Mouse (Mus musculus): Measurements from ENCODE around the gene Zcchc8. TPM values are rescaled to one million over a fixed set of nuclear protein-coding genes. Genes with fewer than 3 reads are reported as not detected.
"Not testable (repeated sequence)": the region's sequence is repeated elsewhere in the genome, so short reads cannot be mapped to it uniquely, and the experiment has no call there.

Zcchc8 gene
- 6.7 and 10.8 TPM in 2 replicates for total RNA-seq (2015; ENCODE audit: low replicate concordance)
- total RNA-seq (2017; ENCODE audit: low replicate concordance) = 16.1 and 38.2 TPM in 2 replicates

- peak; percentile 98 for ATAC-seq (replicated peaks; ENCODE audit: low FRiP score, poor library complexity, severe bottlenecking)
Observed at GRCm38 (mm10) chr5:123720328-123721311, at the start of gene Zcchc8. Gene Zcchc8, minus strand, starts transcription at chr5:123721100.

- ATAC-seq (replicated peaks; ENCODE audit: low FRiP score, poor library complexity, severe bottlenecking) = not testable (repeated sequence)
Observed at GRCm38 (mm10) chr5:123766455-123766854, 45.6 kb upstream of the Zcchc8 start.

DNA sequence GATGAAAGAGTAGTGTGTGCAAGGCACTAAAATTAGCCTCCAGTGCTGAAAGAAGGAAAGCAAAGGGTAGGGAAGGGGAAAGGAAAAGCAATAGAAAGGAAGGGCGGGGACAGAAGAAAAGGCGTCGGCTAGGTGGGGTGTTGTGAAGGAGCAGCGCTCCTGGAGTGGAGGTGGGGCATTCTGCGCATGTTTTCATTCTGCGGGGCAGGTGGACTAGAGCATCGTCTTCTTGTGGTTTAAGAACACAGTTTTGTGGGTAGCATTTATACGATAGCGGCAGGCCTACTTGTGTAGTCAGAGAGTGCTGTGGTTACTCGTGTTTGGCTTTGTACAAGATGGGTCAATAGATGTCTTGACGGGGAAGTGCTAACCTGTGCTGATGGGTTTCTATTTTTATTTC lies 44.6 kb upstream of the Zcchc8 start:
- ATAC-seq (replicated peaks; ENCODE audit: low FRiP score, poor library complexity, severe bottlenecking) = no peak

DNA sequence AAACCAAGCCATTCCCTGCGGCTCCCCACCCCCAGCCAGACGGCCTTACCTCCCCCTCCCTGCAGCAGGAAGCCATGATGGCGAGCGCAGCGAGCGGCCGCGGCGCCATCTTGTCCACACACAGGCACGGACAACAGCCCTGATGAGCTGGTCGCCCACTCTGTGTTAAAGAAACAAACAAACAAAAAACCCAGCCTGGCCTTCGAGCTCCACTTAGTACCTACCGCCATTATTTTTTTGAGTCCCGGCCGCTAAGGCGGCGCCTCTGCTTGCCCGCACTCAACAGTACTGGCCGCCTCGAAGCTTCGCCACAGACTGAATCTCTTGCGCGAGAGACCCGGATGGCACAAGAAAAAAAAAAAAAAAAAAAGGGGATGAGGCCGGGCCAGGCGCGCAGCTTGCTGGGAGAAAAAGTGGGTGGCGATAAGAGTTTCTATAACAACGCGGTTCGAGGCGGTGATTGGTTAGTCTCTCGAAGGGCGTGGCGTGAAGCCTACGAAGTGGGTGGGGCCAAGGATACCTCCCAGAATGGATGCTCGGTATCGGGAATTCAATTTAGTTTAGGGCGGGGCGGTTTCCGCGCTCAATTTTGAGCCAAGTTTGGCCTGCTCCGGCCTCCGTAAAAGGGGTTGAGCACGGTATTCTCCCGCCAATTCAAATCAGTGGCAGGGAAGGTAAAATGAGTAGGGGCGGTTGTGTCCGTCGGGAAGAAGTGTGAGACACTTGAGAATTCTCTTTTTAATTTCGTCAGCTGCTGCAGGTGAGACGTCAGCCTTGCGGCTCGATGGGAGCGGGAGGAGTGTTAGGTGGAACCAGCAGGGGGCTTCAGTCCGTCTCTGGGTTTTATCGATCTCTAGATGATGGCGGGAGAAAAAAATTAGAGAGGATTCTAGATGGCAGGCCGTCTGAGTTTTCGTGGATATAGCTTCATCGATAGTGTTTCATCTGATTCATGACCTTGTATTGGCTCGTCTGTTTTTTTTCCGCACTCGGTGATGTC lies 28.5 kb upstream of the Zcchc8 start, which contains the start of the genes Rsrc2 and Kntc1:
Rsrc2 (minus strand) TSS at position 350 of the 1,000 bp plus-strand sequence.
Kntc1 (plus strand) TSS at position 652 of the 1,000 bp plus-strand sequence.
- ATAC-seq (replicated peaks; ENCODE audit: low FRiP score, poor library complexity, severe bottlenecking) = peak; percentile 92

- ATAC-seq (replicated peaks; ENCODE audit: low FRiP score, poor library complexity, severe bottlenecking) = no peak
Observed at GRCm38 (mm10) chr5:123748339-123749064, 27.6 kb upstream of the Zcchc8 start.

GRCm38 (mm10) chr5:123747604-123748003 lies 26.7 kb upstream of the Zcchc8 start:
- ATAC-seq (replicated peaks; ENCODE audit: low FRiP score, poor library complexity, severe bottlenecking) = no peak

DNA sequence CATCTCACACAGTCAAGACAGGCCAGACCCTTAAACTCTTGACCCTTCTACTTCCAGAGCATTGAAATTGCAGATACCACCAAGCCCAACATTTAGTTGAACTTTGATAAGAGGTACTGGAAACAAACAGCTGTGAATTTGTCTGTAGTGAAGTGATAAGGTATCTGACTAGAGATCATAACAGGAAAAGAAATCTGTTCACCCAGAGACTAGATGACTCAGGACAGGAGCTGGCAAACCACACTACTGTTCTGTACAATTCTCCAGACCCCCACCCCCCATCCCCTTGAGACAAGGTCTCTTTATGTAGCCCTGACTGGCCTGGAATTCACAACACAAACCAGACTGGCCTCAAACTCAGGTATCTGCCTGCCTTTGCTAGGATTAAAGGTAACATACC lies 25.4 kb upstream of the Zcchc8 start:
- no peak for ATAC-seq (replicated peaks; ENCODE audit: low FRiP score, poor library complexity, severe bottlenecking)

DNA sequence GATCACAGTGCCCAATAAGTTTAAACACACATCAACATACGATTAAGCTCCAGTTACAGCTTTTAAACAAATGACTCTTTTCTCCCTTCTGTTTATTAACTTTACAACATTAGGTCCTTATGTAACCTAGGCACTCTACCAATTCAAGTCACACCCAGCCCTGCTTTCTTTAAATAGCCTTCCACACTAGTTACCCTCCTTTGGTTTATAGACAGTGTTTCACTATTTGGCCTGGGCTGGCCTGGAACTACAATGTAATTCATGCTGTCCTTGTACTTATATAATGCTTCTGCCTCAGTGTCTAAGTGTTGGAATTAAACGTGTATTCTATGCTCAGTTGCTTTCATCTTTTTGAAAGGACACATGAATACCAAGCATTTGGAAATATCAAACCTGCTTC lies 23.5 kb upstream of the Zcchc8 start:
- ATAC-seq (replicated peaks; ENCODE audit: low FRiP score, poor library complexity, severe bottlenecking) = no peak

GRCm38 (mm10) chr5:123730981-123731380 lies 10.1 kb upstream of the Zcchc8 start:
- ATAC-seq (replicated peaks; ENCODE audit: low FRiP score, poor library complexity, severe bottlenecking) = no peak

DNA sequence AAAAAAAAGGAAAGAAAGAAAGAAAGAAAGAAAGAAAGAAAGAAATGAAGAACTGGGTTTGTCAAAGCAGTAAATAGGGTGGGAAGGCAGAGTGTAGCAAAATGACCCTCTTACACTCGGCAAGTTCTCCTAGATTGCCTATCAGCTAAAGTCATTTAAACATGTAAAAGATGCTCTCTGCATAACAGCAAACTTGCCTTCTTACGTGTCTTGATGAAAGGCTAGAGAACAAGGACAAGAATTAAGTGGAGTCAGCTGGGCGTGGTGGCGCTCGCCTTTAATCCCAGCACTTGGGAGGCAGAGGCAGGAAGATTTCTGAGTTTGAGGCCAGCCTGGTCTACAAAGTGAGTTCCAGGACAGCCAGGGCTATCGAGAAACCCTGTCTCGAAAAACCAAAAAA lies 2.9 kb upstream of the Zcchc8 start:
- ATAC-seq (replicated peaks; ENCODE audit: low FRiP score, poor library complexity, severe bottlenecking) = not testable (repeated sequence)

GRCm38 (mm10) chr5:123714622-123715021 lies 6.3 kb downstream of the Zcchc8 start:
- no peak for ATAC-seq (replicated peaks; ENCODE audit: low FRiP score, poor library complexity, severe bottlenecking)

DNA sequence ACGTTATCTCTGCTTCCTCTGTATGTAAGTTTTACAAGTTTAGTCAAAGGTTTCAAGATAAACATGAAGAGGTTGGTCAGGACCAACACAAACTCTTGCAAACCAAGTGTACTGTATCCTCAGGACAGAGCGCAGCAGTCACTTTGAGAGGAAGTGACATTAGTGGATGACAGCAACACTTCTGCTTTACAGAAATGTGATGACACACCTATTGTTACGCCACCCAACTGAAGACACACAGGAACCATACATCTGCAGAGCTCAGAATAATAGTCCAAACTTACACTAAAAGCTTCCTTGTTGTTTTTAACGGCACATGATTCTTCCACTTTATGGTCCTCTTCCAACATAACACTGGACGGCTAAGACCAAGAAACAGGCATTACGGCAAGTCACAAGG lies 7.1 kb downstream of the Zcchc8 start:
- ATAC-seq (replicated peaks; ENCODE audit: low FRiP score, poor library complexity, severe bottlenecking) = no peak

- no peak for ATAC-seq (replicated peaks; ENCODE audit: low FRiP score, poor library complexity, severe bottlenecking)
Observed at GRCm38 (mm10) chr5:123709571-123709970, 11.3 kb downstream of the Zcchc8 start.

DNA sequence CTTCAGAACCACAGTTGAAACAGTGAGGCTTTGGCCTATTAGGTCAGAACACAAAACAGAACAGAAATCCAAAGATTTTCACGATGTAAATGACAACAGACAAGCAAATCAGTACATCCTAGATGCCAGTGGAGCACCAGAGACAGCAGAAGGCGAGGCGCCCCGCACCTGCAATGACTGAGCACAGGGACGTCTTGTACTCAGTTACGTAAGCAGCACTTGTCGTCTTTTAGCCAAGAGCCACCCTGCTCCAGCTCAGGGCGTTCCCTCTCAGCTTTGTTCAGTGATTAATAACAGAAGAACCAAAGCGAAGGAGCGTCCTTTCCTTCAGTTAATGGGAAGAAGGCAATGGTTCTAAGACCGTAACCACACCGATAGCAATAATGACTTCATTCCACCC lies 12.3 kb downstream of the Zcchc8 start:
- ATAC-seq (replicated peaks; ENCODE audit: low FRiP score, poor library complexity, severe bottlenecking) = no peak

- no peak for ATAC-seq (replicated peaks; ENCODE audit: low FRiP score, poor library complexity, severe bottlenecking)
Observed at GRCm38 (mm10) chr5:123700625-123701024, 20.3 kb downstream of the Zcchc8 start.

DNA sequence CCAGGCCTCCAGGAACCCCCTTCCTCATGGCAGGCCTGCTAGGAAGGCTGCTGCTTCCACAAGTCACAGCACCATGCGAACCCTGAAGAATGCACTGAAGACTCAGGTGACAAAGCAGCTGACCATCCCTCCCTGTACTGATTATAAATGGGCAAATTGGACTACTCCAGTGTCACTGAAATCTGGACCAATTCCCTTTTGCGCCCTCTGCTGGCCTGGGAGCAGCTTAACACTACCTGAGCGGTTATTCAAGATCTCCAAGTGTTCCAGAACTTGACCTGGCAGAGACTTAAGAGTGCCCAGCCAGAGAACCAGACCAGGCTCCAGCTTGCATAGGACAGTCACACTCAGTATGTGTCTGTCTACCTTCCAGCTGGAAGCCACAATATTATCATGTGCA lies 21.7 kb downstream of the Zcchc8 start:
- ATAC-seq (replicated peaks; ENCODE audit: low FRiP score, poor library complexity, severe bottlenecking) = peak; percentile 88

DNA sequence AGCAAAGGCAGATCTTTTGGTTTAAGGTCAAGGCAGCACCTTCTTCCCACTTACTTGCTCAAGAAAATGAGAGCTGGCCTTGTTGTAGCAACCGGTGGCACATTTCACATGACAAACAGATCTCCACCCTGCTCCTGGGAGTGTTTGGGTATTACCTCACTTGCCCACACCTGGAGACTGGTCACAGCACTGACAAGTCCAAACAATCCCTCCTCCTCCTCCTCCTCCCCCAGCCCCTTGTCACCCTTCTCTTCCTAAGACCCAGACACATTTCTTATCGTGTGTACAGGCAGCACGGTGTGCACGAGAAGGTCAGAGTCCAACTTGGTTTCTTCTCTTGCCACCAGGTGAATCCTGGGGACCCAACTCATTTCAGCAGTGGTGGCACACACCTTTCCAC lies 23.9 kb downstream of the Zcchc8 start:
- ATAC-seq (replicated peaks; ENCODE audit: low FRiP score, poor library complexity, severe bottlenecking) = no peak

GRCm38 (mm10) chr5:123696244-123696643 lies 24.7 kb downstream of the Zcchc8 start:
- no peak for ATAC-seq (replicated peaks; ENCODE audit: low FRiP score, poor library complexity, severe bottlenecking)

GRCm38 (mm10) chr5:123694468-123694867 lies 26.4 kb downstream of the Zcchc8 start:
- ATAC-seq (replicated peaks; ENCODE audit: low FRiP score, poor library complexity, severe bottlenecking) = no peak

Measured in erythroblast, adult 5-6 weeks (primary cell).